Mouse (Mus musculus) skeletal muscle tissue, adult 2 months (tissue): ENCODE measurements around the gene Siah1a.

ENCODE experiments used
- DNase-seq: peaks from one replicate; pipeline ENCODE4 v3.0.0-alpha.2; 2012; ENCODE audit warnings: low read depth, low spot score

The Siah1a gene

DNA sequence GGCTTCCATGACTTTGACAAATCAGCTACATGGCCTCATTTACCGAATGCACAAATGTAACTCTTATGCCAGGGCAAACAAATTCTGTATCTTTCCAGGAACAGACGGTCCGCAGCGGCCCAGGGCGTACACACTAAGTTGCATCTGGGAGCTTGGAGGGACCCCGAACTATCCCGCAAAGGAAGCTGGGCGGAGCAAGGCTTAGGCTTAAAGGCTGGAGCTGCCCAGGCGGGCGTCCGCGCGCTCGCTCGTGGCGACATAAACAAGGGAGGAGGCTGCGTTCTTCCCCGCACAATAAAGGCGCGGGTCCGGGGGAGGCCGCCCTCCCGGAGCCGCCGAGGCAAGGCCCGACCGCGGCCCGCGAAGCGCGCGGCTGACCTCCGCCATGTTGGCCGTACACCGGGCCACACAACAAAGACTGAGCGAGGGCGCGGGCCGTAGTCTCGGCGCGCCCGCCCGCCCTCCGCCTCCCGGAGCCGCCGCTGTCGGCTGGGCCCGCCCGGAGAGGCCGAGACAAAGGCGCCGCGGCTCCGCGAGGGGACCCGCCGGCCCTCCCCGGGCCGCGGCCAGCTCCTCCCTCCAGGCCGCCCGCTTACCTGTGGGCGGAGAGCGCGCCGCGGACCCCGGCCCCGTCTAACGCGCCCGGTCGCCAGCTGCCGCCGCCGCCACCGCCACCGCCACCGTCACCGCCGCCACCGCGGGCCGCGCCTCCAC is at the start of gene Siah1a, which contains the start of gene Gm10638:
TSS of gene Siah1a (minus strand) at position 714 of the 714 bp plus-strand sequence.
TSS of gene Gm10638 (plus strand) at position 479 of the 714 bp plus-strand sequence.
- no peak for DNase-seq

DNA sequence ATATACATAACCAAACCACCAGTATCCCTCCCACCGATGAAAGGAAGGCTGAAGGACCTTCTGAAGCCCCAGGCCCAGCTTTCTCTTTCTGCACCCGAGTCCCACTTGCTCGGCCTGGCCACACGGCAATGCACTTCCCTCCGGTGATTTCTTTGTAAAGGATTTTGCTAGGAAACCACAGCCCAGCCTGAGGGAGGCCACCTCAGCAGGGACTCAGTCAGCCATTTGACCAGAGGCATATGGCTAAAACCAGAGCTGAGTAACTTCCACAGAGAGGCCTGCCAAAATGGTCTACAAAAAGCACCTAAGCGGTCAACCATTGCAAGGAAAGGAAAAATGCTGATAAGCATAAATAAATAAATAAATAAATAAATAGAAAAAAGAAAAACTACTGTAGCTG is 49.0 kb upstream of the Siah1a start:
- no peak for DNase-seq

DNA sequence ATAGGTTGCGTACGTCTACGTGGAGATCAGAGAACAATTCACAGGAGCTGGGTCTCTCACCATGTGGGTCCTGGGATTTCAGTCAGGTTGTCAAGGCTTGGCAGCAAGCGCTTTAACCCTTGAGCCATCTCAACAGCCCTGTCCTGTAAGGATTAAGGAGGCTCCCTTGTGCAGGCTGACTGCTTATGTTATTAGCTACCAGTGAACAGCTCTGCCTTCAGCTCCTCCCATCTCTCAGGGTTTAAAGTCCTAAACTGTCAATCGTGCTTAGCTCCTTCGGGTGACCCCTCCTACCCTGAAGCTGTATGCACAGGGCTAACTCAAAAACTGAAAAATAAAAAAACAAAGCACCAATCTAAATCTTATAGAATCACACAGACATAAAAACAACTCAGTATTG is 45.8 kb upstream of the Siah1a start:
- DNase-seq = no peak

DNA sequence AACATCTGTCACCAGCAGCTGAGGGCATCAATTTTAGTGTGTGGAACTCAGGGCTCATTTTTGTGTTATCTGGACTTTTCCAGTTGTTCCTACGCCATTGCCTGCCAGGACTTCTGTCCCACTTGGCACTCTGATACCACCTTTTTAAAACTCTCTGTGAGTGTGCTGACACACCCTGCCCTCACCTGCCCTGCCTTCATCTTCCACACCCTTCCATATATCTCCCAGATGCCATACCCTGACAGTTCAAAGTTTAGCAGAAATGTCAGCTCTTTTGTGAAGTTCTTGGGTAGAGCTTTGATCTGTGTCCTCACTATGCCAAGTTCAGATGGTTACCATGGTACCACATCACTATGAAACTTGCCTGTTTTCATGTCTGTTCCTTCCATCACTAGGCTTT is 43.8 kb upstream of the Siah1a start:
- no peak for DNase-seq

DNA sequence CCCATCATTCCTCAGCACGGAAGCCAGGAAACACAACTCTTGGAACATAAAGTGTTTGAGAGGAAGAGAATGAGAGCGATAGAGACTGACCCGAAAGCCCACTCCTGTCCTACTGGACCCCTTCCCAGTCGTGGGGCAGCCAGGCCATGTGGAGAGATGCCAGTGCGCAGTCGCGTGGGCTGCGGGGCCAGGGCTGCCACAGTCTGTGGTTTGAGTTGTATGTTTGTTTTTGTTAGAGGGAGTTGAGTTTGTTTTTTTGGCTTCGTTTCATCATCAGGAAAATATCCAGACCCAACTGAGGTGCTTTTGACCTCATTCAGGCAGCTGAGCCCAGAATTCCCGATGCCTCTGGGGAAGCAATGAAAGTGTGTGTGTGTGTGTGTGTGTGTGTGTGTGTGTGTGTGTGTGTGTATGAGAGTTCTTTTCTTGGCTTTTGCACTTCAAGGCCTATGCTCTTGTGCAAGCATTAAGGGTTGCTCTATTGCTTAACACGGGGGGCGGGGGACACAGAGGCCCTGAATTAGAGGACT is 42.2 kb upstream of the Siah1a start:
- peak; percentile 80 for DNase-seq

DNA sequence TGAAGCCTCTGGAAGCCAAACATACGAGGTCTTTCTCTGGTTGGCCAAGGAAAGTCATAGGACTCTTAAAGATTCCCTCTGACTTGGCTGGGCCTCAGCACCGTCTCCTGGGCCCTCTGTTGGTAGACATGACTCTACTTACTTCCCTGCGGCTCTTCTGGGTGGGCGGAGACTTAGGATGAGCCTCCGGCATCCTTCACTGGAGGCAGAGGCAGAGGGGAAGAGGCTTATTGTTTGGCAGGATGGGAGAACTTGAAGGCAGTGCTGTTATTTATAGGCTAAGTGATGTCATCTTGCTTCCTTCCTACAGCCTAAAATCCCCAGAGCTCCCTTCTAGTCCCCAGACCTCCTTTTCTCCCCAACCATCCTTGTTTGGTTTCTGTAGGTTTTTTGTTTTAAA is 40.8 kb upstream of the Siah1a start:
- DNase-seq = no peak

DNA sequence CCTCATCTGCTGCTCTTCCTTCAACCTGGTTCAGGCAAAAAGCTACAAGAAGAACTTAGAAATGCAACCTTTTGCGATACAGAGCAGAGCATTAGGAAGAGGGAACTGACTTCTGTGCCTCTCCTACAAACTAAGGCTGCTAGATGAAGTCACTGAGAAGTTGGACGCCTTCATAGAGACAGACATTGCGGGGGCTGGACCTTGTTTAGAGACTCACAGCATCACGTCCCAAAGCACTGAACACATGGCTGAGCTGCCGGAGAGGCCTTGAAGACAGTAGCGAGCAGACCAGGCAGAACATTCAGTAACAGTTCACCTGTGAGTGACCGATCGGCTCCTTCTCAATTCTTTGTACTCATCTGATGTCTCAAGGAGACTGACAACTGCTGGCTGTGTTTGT is 35.4 kb upstream of the Siah1a start:
- no peak for DNase-seq

DNA sequence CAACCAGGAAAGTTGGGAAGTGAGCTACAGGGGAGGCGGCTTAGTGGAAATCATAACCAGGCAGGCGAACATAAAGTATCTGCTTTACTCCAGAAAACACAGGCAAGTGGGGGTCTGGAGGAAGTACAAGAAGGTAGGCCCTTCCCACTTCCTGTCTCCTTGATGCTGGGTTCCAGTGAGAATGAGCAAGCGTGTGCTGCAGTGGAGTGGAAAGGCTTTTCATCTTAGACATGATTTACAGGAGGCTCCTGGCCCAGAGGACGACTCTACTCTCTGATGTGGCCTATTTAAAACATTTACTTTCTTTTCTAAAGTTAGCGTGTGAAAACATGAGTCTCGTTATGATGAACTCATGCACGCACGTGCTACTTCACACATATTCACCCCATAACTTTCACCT is 33.5 kb upstream of the Siah1a start:
- DNase-seq = no peak

DNA sequence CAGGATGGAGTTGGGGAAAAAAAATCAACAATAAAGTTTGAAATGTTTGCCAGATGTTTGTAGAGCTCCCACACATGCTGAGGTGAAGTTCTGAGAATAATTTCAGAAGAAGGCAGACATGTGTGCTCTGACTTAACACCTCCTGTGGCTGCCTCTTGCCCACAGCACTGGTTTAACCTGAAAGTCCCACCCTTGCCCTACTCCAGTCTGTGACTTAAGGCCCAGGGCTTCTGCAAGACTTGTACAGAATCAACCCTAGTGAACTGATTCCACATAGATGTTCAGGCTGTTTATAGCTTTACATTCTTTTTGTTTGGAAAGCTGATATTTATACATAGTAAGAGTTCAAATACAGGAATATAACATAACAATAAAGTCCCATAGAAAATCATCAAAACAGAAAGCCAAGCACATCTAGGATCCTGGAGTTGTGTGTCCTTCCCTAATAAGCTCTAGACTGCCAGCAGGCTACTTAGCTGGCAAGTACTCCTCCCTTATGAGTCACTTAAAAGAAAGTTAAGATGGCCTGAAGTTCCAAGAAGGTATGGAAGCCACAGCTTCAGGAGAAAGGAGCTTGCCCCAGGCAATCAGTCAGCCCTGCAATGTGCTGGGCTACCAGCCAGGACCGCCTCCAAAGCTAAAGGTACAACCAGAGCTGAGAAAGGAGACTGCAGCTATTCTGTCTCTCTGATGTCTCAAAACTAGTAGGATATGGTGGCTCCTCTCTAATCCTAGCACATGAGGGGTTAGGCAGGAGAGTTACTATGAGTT is 24.4 kb upstream of the Siah1a start:
- no peak for DNase-seq

DNA sequence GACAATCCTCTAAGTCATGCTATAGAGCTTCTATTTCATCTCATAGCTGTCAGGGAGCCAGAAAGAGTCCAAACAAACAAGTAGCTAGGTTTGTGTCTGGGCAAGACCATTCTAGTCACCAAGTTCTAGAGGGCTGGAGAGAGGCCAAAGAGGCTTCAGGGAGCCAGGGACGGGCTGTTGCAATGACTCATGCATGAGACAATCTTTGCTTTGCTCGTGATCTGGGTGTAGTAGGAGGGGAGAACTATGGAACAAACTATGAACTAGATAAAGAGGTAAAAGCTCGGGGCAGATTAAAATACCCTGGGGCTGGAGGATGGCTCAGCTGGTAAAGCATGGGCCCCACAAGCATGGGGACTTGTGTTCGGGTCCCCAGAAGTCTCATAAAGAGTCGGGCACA is 22.8 kb upstream of the Siah1a start:
- DNase-seq = peak; percentile 71

DNA sequence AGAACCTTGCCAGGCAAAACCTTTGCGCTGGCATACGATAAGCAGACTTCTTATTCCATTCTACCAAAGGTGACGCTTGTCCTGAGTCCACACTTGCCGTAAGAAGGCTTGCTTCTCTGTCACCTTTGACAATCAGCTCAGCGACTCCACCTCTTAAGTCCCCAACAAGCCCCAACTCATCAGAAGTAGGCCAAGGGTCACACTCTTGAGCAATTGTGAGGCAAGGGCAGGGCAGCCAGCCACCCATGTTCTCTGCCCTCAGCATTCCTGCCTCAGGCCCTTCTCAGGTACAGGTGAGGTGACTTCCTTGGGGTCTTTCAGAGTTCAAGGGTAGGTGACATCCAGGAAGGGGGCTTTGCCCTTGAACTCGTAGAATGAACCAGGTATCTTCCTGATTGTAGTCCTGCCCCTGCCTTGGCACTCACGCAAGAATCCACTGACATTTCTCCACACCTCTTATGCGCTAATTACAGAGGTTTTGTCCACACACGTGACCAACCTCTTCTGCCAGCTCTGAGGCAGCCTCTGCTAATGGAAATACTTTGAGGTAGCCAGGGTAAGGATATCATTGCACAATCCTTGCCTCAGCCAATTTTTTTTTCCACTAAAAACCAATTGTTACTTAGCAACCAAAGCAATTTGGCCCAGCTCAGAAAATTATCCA is 20.9 kb upstream of the Siah1a start:
- no peak for DNase-seq

DNA sequence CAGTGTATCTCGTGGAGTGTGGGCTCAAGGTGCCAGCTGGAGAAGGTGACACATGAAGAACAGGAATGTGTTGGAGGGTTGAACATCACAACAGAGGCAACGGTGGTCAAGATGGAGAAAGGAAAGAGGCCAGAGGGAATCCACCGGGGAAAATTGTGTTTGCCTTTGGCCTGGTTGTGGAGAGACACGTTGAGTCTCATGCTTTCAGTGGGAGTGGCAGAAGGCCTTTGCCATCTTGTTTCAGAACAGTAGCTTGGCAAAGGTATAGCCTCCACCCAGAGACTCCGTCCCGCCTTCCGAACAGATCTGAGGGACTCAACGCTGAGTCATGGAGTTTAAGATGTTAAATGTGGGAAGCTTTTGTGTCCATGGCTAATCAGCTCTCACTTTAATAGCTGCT is 19.9 kb upstream of the Siah1a start:
- DNase-seq = no peak

DNA sequence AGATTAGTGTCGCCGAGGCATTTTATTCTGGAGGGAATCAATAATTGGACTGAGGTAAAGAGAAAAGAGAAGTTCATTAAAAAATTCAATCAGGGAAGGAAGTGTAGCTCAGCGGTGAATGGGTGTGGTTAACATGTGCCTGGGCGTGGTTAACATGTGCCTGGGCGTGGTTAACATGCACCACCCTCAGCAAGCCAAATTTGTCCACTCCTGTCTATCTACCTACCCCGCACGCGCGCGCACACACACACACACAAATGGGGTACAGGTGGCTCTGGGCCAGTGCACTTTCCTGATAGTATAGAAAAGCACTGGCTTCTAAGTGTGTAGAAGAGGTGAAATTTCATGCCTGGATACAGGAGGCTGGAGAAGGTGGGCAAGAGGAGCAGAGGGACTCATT is 19.4 kb upstream of the Siah1a start:
- no peak for DNase-seq

DNA sequence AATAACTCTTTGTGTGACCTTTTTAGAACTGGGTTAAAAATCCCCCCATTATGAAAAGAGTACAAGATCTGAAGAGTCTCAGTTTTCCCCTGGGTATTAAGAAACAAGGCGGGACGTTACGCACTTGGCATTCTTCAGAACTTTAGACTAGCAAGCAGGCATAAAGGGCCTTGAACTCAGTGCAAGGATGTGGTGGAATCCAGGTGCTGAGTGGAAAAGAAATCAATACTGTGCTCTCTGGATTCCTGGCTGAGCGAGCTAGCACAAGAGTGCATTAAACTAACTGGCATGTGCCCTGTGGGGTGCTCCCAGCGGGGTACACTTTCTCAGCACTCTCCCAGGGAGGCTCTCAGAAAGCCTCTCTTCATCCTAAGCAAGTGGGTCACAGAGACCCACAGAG is 17.1 kb upstream of the Siah1a start:
- DNase-seq = no peak

DNA sequence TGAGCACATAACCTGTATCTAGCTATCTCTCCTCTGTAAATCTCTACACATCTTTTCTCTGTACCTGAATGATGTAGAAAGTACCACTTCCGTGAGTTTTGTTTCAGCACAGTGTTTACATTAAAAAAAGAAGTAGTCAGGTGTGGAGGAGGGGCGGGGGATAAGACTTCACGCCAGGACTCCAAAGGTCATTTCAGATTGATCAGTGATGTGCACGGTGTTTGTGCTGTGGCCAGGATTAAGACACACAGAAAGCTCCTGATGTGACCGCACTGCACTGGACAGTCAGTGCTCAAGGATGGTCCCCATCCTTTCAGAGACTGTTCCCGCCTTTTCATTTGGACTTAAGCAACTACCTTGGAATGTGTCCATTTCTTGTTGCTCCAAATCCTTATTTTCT is 15.0 kb upstream of the Siah1a start:
- no peak for DNase-seq

DNA sequence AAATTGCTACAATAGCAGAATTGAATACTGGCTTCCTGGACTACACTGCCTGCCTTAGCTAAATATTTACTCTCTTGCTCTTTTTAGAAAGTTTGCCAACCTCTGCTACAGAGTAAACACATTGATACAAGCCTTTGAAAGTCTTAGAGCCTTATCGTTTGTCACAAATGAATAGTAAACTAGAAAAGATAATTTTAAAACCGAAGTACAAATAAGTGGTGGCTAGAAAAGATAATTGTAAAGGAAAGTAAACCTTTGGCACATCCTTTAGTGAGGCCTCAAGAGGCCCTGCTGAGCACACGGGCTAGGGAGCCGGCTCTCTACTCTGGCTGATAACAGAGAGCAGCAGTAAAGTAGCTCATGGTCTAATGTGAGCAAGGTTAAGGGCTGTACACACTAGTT is 13.4 kb upstream of the Siah1a start:
- DNase-seq = no peak

DNA sequence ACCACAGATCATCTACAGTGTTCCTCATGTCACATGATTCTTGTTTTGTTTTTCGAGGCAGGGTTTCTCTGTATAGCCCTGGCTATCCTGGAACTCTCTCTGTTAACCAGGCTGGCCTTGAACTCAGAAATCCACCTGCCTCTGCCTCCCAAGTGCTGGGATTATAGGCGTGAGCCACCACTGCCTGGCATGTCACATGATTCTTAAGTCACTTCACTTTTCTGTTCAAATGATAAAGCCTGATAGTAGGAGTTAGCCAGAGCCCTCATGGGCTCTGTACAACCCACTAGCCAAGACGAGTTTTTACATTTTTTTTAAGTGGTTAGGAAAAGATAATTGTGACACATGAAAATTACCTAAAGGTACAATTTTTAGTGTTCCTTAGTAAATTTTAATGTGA is 12.9 kb upstream of the Siah1a start:
- DNase-seq = no peak

DNA sequence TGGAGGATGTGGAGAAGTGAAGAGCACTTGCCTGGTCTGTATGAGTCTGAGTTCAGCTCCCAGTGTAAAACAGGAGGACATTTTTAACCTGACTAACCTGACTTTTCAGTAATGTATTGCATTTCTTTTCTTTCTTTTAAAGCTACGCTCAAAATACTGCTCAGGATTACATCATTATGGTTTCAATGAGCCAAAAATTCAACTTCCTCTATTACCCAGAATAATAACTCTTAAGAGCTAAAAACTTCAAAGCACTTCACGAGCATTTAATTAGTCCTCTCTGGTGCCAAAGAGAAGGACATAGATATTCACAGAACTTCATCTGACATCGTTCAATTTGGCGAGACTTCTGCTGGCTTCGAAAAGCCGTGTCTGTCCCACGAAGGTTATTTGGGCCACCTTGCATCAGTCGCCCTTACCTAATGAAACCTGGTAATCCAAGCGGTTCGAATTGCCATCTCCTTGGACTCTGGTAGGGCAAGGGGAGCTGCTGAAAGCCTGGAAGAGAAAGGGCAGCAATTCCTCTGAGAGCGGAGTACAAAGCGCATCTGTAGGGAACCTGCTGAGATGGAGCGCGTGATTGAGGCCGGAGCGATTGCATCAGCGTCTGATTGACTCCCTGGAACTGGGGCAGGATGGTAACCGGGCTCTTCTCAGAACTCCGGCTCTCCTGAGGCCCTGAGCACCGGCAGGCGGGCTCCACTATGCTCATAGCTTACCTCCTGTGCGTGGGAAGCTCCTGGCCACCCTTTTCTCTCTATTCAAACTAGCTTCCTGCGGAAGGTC is 11.4 kb upstream of the Siah1a start:
- no peak for DNase-seq

DNA sequence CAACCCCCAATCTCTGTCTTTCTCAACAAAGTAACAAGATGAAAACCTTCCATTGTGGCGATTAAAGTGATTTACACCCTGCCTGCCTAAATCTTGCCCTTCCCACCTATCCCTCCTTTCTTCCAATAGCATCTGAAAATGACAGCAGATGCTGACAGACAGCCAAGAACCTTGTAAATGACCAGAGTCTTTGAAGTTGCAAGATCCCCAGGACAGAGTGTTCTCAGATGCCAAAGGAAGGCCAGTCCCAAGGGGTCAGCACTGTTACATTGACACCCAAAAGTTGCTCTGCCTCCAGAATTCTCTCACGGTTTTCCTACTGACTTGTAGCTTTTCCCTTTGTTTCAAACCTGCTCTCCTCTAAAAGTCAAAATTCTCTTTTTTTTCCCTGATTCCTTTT is 4.1 kb upstream of the Siah1a start:
- DNase-seq = no peak

DNA sequence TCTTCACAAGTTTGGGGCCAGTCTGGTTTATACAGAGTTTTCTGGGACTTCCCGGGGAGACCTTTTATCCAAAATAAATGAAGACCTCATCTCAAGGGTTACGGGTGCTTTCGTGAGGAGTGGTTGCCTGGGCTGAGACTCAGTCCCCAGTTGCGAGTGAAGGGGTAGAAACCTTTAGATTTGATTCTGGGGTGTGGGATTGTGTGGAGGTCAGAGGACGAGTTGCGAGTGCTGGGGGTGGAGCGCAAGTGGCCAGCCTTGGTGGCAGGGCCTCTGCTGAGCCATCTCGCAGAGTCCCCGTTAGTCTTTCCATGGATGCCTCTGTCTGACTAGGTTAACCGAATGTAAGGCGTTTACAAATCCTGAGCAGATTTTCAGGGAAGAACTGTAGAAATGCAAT is 777 bp upstream of the Siah1a start:
- DNase-seq = no peak

DNA sequence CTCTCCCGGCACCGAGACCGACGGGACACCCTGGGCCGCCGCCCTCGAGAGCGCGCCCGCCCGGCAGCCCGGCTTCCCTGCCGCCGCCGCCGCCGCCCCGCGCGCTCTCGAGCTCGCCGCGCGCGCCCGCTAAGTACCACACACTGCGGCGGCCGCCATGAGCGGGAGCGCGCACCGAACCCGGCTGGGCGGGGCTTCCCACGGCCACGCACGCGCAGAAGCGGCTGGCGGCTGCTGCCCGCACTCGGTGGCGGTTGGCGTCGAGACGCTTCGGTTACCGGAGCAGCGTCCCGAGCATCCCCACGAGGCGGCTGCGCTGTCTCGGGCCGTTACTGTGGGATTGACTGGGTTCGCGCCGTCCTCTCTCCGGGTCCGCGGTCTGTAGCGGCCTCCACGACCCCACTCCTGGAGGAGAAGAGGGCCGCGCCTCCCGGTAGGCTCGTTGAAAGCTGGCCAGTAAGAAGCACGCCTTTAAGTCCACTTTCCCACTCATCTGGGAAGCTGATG is 254 bp upstream of the Siah1a start:
- DNase-seq = peak; percentile 89
